Mouse (Mus musculus) G1E-ER4 (cell line): ENCODE results near the gene Efna2. TPM values are rescaled to one million over a fixed set of nuclear protein-coding genes. Genes with fewer than 3 reads are reported as not detected.

Experiments used
- GATA1 ChIP-seq: IDR thresholded peaks from one replicate; pipeline ENCODE4 v1.8.0; 2012; ENCODE audit warnings: low read length, inconsistent platforms
- polyA plus RNA-seq: library from polyadenylated mRNA; stranded (reverse); fragments of >175 nt; gene quantifications from 2 replicates; pipeline ENCODE4 v1.2.3, GENCODE M21; 2012

Gene Efna2
- polyA plus RNA-seq, 1 experiment, result 0.52 TPM

GRCm38 (mm10) chr10:80177441-80178279 is 1.6 kb upstream of the Efna2 start:
- no peak for TF ChIP-seq GATA1

GRCm38 (mm10) chr10:80180288-80180687 is 1.0 kb downstream of the Efna2 start:
- no peak for TF ChIP-seq GATA1

DNA sequence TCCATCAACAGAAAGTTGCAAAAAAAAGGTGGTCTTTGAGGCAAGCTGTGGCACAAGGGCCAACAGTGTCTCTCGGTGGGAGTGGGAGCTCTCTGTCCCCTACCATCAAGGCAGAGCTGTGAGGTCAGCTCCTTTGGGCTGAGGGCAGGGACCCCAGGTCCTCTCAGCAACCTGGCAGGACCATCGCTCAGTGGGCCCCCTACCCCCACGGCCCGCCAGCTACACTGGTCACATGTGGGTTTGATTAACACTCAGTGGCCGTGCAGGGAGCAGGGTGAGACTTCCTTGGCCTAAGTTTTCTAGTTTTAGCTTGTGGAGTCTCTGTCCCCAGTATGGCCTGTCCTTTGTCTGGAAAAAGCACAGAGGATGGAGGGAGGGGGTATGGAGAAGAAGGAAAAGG is 1.5 kb downstream of the Efna2 start:
- no peak for TF ChIP-seq GATA1

DNA sequence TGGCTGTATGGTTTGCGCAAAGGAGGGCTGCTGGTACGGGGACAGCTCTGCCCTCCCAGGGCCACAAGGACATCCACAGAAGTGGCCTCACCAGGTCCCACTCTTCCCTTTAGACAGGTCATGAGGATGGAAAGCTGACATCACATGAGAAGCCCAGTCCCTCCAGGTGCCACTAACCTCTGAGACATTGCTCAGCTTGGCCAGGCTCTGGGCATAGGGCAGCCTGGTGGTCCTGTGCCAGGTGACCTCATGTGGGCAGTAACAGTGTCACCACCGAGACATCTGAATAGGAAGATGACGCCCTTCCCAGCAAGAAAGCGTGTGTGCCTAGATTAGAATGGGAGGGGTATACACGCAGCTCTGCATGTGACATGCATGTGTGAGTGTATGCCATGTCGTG is 3.3 kb downstream of the Efna2 start:
- no peak for TF ChIP-seq GATA1

DNA sequence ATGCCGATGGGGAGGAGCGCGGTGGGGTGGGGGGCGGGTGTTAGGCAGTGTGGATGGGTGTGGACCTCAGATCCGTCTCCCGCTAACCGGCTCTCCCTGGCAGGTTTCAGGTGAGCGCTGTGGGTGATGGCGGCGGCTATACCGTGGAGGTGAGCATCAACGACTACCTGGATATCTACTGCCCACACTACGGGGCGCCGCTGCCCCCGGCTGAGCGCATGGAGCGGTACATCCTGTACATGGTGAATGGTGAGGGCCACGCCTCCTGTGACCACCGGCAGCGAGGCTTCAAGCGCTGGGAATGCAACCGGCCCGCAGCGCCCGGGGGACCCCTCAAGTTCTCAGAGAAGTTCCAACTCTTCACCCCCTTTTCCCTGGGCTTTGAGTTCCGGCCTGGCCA is 7.4 kb downstream of the Efna2 start:
- TF ChIP-seq GATA1, result no peak

GRCm38 (mm10) chr10:80187739-80188138 is 8.5 kb downstream of the Efna2 start:
- TF ChIP-seq GATA1, result no peak

DNA sequence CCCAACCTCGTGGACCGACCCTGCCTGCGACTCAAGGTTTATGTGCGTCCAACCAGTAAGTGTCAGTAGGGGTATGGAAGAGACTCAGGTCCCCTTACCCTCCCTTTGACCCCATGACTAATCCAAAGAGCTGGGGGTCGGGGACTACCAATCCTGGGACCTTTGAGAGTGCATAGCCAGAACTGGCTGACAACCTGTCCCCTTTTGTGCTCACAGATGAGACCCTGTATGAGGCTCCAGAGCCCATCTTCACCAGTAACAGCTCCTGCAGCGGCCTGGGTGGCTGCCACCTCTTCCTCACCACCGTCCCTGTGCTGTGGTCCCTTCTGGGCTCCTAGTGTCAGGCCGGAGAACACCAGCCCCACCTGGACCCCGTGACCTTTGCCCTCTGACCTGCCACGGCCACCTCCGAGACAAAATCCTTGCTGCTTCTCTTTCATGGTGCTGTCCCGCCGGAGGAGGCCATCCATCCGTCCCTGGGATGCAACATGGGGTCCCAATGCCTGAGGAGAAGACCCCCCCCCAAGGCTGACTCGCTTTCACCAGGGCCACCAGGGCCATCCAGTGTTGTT is 9.3 kb downstream of the Efna2 start:
- TF ChIP-seq GATA1, result no peak

- no peak for TF ChIP-seq GATA1
Measured at GRCm38 (mm10) chr10:80189999-80190398, 10.7 kb downstream of the Efna2 start.

GRCm38 (mm10) chr10:80190491-80191051 is 11.3 kb downstream of the Efna2 start:
- TF ChIP-seq GATA1, result no peak

DNA sequence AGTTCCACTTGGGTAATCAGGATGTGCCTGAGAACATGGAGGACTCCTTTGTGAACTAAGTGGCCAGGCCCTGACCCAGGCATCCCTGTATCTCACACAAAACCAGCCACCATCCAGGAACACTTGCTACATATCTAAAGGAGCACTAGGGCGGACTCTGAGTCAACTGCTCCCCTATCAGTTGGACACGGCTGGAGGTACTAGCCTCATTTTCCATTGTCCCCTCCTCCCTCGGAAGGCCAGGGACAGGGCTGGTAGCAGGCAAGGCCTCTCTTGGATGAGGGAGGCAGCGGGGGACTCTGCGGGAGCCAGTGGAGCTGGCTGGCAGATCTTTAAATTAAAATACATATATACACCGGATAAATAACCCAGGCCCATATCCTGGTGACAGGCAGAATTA is 14.7 kb downstream of the Efna2 start:
- no peak for TF ChIP-seq GATA1

GRCm38 (mm10) chr10:80194441-80194840 is 15.2 kb downstream of the Efna2 start:
- TF ChIP-seq GATA1, result no peak

DNA sequence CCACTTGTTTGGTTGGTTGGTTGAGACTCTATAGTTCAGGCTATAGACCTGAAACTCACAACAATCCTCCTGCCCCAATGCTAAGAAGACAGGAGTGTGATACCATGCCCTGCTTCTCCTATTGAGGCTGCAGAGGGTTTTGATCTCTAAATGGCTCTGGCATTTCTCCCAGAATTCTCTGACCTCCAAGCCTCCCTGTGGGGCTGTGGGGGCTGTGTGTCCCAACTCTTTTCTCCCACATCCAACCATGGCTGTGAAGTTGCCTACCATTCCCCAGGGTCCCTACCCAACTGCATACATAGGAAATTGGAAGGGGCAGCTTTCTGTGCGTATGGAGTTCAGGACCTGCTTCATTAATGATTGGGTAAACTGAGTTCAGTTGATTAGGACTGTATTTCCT is 16.9 kb downstream of the Efna2 start:
- no peak for TF ChIP-seq GATA1

- no peak for TF ChIP-seq GATA1
Measured at GRCm38 (mm10) chr10:80196778-80197581, 17.7 kb downstream of the Efna2 start.

GRCm38 (mm10) chr10:80199440-80200008 is 20.2 kb downstream of the Efna2 start:
- TF ChIP-seq GATA1, result no peak

- no peak for TF ChIP-seq GATA1
Measured at GRCm38 (mm10) chr10:80200485-80200884, 21.2 kb downstream of the Efna2 start.

DNA sequence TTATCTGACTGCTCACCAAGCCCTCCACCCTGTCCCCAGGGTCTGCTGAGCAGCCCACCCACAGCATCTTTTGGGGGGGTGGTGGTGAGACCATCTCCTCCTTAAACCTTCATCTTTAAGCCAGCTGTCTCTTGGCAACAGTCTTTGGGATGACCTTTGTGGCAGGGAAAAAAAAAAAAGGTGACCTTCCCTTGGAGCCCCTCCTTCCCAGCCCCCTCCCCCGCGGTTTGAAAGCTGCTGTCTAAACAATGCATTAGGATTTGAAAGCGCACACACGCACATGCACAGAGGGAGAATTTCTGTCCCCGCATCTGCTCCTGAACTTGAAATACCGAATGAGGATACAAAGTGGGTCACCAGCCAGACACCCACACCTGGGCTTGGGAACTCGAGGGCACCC is 24.8 kb downstream of the Efna2 start:
- no peak for TF ChIP-seq GATA1
